Mouse (Mus musculus) R1 (cell line): ENCODE measurements at regions not wholly inside any gene's neighbourhood (a gene's known extent, or its start where the extent isn't known, plus 50 kb on each side); places are given as distances from the start of the nearest gene placed in this dataset.
A peak's percentile ranks its signal among the peaks of the same experiment; 100 is the strongest.
"Not testable (repeated sequence)": the region's sequence is repeated elsewhere in the genome, so short reads cannot be mapped to it uniquely, and the experiment has no call there.

ENCODE experiments used
- DNase-seq: peaks from one replicate; pipeline ENCODE4 v3.0.0-alpha.2; 2018; ENCODE audit warnings: low read depth, low spot score

DNA sequence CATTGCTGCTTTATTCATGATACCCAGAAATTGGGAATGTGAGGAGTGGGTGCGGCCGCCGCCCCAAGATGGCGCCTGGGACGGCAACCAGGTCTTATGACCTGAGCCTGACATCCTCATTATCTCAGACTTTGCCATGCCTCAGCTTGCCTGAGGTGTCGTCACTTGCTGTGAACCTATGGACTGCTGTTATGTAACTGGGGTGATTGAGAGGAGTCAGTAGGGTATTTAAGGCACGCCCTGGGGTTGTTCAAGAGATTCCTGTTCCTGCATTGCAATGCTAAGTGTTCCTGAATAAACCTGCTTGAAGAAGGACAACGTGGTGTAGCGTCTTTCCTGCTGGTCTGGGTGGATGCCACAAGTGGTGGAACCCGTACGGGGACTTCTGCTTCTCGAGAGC lies 211.4 kb upstream of the Pou3f2 start:
- DNase-seq = peak; percentile 57

DNA sequence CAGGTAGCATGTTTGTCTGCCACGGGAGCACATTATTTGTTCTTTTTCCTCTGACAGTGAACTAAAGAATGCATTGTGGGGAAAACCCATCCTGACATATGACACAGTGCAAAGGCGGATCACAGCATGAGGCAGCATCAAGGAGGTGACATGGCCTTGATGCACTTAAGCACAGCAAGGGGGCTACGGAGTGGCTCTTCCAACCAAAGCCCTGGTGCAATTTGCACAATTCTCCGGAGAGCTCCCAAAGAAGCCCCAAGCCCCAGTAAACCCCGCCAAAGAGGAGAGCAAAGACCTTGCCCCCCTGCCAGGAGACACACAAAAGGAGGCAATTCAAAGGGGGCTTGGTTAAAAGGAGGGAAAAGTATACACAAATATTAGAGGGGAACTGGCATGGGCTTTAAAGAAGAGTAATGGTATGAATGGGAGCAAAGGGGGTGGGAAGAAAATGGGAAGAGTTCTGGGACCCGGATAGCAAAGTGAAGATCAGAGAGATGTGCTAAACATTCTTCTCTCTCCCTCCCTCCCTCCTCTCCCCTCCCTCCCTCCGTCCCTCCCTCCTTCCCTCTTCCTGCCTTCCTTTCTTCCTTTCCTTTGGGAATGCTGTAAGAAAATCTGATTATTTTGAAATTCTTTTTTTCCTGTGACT lies 179.7 kb upstream of the Pou3f2 start:
- peak; percentile 73 for DNase-seq

DNA sequence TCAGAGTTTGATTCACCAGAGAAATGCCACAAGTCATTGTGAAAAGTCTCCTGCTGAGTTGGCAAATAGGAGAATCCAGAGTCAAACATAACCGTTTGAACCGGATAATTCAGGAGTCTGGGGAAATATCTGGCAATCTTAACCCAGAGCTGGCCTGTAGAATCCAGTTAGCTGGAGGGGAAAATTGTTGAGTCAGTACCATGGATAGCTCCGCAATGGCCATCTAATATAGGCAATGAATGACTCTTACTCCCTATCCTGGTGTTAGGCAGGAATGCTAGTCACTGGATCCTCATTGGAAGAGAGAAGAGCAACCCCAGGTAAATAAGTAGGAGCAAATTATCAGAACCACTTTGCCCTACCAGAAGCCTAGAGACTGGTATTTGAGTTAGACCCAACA lies 157.4 kb upstream of the Pou3f2 start:
- peak; percentile 46 for DNase-seq

DNA sequence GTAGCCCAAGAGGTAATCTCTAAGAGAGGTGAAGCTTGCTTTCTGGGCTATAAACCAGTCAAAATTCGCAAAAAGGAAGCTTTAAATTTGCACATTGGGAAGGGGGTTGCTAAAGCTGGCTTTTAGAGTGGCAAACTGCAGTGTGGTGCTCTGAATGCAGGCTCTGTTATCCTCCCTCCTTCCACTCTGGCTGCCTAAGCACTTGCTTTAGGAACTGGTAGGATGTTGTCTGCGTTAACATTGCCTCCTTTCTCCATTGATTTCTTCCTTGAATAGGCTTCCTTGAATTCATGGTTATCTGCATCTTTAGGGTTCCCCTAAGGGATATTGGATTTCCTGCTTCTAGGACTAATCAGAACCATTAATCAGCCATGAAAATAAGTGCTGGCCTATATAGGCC lies 120.8 kb upstream of the Pou3f2 start:
- DNase-seq = no peak

DNA sequence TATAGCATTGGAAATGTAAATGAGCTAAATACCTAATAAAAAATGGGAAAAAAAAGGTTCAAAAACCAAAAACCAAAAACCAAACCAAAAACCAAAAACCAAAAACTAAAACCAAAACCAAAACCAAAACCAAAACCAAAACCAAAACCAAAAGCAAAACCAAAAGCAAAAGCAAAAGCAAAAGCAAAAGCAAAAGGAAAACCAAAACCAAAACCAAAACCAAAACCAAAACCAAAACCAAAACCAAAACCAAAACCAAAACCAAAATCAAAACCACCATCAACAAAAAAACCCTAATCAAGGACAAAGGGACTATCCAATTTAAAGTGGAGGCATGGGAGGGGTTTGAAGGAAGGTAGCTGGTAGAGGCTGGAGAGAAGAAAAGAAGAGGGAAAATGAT lies 114.0 kb upstream of the Pou3f2 start:
- not testable (repeated sequence) for DNase-seq

DNA sequence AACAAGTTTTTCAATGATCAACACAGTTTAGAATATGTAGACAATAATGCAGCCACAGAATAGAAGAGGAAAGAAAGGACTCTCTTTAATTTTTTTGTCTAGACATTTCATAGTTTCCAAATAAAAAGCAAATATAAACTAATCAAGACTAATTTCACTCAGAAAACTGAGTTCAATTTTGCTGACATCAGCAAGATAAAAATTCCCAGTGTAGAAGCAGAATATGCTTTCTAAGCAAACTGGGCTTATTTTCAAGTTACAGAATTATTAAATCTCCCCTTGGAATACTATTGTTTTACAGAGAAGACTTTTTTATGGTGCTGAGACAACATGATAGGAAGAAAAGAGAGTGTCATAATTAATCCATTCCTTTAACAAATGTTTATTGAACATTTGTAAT lies 99.0 kb upstream of the Pou3f2 start:
- DNase-seq = no peak

DNA sequence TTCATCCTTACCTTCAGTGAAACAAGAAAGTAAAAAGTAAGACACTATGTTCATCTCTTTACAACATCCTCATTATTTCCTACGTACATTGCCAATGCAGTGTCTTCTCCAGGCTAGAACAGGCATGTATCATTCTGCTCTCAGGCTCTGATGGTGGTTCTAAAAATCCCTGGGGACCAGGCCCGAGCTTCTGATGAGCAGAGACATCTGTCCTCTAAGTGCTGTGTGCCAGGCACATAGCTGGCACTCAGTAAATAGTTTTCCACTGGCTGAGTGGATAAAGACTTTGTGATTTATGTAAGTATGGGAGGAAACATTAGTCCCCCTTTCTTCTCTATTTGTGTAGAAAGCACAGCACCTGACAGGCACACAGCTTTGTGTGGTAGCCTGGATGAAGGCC lies 77.8 kb upstream of the Pou3f2 start:
- DNase-seq = no peak

DNA sequence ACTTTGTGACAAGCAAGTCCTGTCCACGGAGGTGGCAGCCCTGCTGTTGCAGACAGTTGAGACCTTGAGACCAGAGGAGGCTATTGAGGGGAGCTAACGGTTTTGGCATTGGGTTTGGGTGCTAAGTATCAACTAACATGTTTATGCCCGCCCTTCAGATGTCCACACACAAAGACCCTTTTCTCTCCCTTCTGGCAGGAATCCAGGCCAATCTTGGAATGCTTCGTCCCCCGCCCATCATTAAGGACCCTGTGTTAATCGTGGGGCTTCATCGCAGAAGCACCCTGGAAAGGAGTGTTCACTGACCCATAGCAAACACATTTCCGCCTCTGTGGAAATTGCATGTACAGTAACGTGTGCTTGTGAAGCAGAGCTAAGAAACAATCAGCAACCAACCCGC lies 76.4 kb upstream of the Pou3f2 start:
- DNase-seq = no peak
